Mouse (Mus musculus) liver, adult 10 weeks (tissue): ENCODE data around the gene Zfp105. TPM values are rescaled to one million over a fixed set of nuclear protein-coding genes. Genes with fewer than 3 reads are reported as not detected.

Source experiments
- polyA plus RNA-seq: library from polyadenylated mRNA; stranded (reverse); fragments of 350-450 nt; fragmentation: Illumina TruSeq; extraction: RNeasy Lipid Tissue Mini Kit (QIAGEN cat#74804); gene quantifications from one replicate; pipeline ENCODE4 v1.2.3, GENCODE M21; 2014; ENCODE audit warnings: low read depth, low replicate concordance

The Zfp105 gene
- 1.1 TPM for polyA plus RNA-seq

GRCm38 (mm10) chr9:122922936-122923381 is at the start of gene Zfp105:
Gene Zfp105, plus strand, starts transcription at chr9:122923072.

DNA sequence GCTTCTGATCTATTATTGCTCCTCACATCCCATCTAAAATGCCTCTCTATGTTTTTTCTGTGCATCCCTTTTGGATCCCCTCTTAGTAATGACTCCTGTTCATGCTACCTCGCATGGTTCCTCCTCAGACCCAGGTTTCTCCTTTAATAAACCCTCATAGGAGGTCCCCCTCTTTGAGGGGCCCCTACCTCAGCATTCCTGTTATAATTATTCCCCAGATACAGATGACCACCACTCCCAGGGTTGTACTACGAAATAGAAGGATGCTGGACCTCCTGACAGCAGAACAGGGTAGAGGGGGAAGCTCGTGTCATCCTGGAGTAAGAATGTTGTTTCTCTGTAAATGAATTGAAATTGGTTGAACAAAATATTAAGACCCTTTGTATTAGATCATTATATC is 37.5 kb upstream of the Zfp105 start, which contains the start of gene Zkscan7:
Gene Zkscan7, plus strand, starts transcription at position 301 of the 400 bp plus-strand sequence.

DNA sequence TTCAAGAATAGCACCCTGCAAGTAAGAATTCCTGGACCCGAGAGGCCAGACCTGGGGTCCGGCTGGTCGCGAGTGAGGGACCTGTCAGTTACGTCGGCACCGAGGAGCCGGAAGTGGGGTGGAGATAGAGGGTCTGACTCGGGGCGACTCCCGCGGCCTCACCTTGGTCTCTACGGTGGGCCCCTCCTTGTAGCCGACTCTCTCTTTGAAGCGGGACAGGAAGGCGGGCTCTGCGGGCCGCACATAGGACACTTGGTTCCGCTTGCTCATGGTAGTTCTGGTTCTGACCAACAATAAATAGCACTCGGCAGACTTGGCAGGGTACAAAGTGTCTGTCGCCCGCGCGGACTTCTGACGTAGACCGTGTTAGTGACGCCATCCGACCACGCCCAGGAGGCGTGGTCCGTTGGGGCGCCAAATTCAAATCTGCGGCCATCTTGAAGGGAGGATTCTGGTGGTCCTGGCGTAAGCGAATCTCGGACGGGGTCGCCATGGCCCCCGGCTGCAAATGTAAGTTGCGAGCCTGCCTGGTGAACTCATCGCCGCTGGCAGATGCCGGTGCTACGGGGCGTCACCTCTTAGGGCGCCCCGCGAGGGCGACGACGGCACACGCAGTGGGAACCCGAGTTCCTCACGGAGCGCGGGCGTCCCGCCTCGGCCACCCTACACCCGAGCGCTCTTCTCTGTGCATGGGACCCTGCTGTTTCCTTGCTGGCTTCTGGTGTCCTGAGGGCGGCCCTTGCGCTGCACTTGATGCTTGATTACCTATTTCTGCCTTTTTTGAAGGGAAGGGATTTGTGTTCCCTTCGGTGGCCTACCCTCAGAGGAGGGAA is 28.0 kb downstream of the Zfp105 start, which contains the start of the genes 1110059G10Rik and Kif15:
Gene 1110059G10Rik, minus strand, starts transcription at position 358 of the 833 bp plus-strand sequence.
Gene Kif15, plus strand, starts transcription at position 404 of the 833 bp plus-strand sequence.

Other genes starting within 250 kb of the Zfp105 start
- not detected for gene Topaz1, start 175.7 kb upstream of the Zfp105 start, polyA plus RNA-seq
- 26.2 TPM for gene Tcaim, start 117.5 kb upstream of the Zfp105 start, polyA plus RNA-seq
- not detected for gene Gm35549, start 79.0 kb upstream of the Zfp105 start, polyA plus RNA-seq
- 56.2 TPM for gene Zfp445, start 57.1 kb upstream of the Zfp105 start, polyA plus RNA-seq
- gene Zkscan7, start 37.4 kb upstream of the Zfp105 start, polyA plus RNA-seq: 19.9 TPM
- 36.3 TPM for gene 1110059G10Rik, start 27.9 kb downstream of the Zfp105 start, polyA plus RNA-seq
- gene Kif15, start 28.0 kb downstream of the Zfp105 start, polyA plus RNA-seq: 0.40 TPM
- 7.2 TPM for gene Tmem42, start 98.3 kb downstream of the Zfp105 start, polyA plus RNA-seq
- not detected for gene Tgm4, start 111.7 kb downstream of the Zfp105 start, polyA plus RNA-seq
- gene Zdhhc3, start 190.1 kb downstream of the Zfp105 start, polyA plus RNA-seq: 12.8 TPM
- gene Exosc7, start 190.1 kb downstream of the Zfp105 start, polyA plus RNA-seq: 14.1 TPM
- not detected for gene Clec3b, start 227.9 kb downstream of the Zfp105 start, polyA plus RNA-seq